Mouse (Mus musculus): ENCODE measurements around the gene Agxt2.

DNA sequence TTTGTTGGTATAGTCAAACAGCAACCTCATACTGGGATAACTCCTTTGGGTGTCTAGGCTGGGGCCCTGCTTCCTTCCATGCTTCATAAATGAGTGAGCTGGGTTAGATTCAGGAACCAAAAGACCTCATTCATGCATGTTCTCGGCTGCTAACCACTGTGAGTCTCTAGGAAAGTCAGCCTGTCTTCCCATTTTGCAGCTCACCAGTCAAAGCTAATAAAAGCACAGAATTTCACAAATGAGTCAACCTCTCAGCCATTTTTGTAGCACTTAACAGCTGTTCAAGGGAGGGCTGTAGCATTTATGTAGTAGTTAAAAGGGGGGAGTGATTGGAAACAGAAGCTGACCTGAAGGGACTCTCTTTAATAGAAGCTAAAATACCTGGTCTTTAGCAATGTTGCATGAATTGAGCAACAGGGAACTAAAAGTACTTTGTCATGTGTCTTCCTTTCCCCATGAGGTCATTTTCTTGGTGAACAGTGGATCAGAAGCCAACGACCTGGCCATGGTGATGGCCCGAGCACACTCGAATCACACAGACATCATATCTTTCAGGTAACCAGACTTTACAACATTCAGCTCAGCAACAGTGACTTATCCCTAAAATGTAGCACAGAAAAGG, 20.1 kb downstream of the Agxt2 start:
- TF ChIP-seq GATA1 (IDR thresholded peaks at IDR 0.05; ENCODE audit: low read length) (no peak), TAL1 (IDR thresholded peaks at IDR 0.05; ENCODE audit: low read length) (no peak)
